Mouse (Mus musculus) erythroid progenitor cell, adult 5-6 weeks (primary cell): ENCODE results near the gene 4930524B15Rik. TPM values are rescaled to one million over a fixed set of nuclear protein-coding genes. Genes with fewer than 3 reads are reported as not detected.
"Not testable (repeated sequence)": the region's sequence is repeated elsewhere in the genome, so short reads cannot be mapped to it uniquely, and the experiment has no call there.

ENCODE experiments used
- ATAC-seq: replicated peaks from 2 replicates; pipeline ENCODE4 v1.8.0; 2016; ENCODE audit warnings: moderate number of reproducible peaks, mild to moderate bottlenecking, moderate TSS enrichment, inconsistent platforms; ENCODE audit not compliant: poor library complexity, low FRiP score, severe bottlenecking
- total RNA-seq, 2 experiments: library from RNA; stranded (forward) in 1 of 2; stranded (reverse) in 1 of 2; fragments of 150-400 nt in 1 of 2; fragments of 186-747, 209-891 nt in 1 of 2; gene quantifications; 2 replicates each; pipeline versions ENCODE4 v1.2.3 to v1.2.4; 2015 to 2017; ENCODE audit warnings: low replicate concordance in 2 of 2

Gene 4930524B15Rik
- total RNA-seq, 2 experiments from 2014 or later, result not detected

GRCm38 (mm10) chr11:31982247-31982943, 17.0 kb downstream of the 4930524B15Rik start:
- not testable (repeated sequence) for ATAC-seq

- ATAC-seq, result no peak
Observed at GRCm38 (mm10) chr11:31983249-31983648, 17.9 kb downstream of the 4930524B15Rik start.

GRCm38 (mm10) chr11:31984786-31985185, 19.4 kb downstream of the 4930524B15Rik start:
- no peak for ATAC-seq

GRCm38 (mm10) chr11:31992535-31992934, 27.1 kb downstream of the 4930524B15Rik start:
- no peak for ATAC-seq

- no peak for ATAC-seq
Observed at GRCm38 (mm10) chr11:31999716-32000115, 34.3 kb downstream of the 4930524B15Rik start.

GRCm38 (mm10) chr11:32000281-32000680, 34.9 kb downstream of the 4930524B15Rik start, which contains the start of gene Nsg2:
Gene Nsg2, plus strand, starts transcription at chr11:32000463.
- no peak for ATAC-seq

GRCm38 (mm10) chr11:32001181-32001910, 36.0 kb downstream of the 4930524B15Rik start:
- ATAC-seq, result no peak

GRCm38 (mm10) chr11:32002670-32003072, 37.3 kb downstream of the 4930524B15Rik start:
- no peak for ATAC-seq

- not testable (repeated sequence) for ATAC-seq
Observed at GRCm38 (mm10) chr11:32008049-32008448, 42.7 kb downstream of the 4930524B15Rik start.

GRCm38 (mm10) chr11:32008852-32009251, 43.5 kb downstream of the 4930524B15Rik start:
- no peak for ATAC-seq

- ATAC-seq, result no peak
Observed at GRCm38 (mm10) chr11:32009961-32010662, 44.7 kb downstream of the 4930524B15Rik start.

GRCm38 (mm10) chr11:32010663-32010970, 45.2 kb downstream of the 4930524B15Rik start:
- ATAC-seq, result no peak

- ATAC-seq, result no peak
Observed at GRCm38 (mm10) chr11:32011867-32012603, 46.6 kb downstream of the 4930524B15Rik start.

- no peak for ATAC-seq
Observed at GRCm38 (mm10) chr11:32013014-32013427, 47.6 kb downstream of the 4930524B15Rik start.

GRCm38 (mm10) chr11:32013561-32013960, 48.2 kb downstream of the 4930524B15Rik start:
- no peak for ATAC-seq

- no peak for ATAC-seq
Observed at GRCm38 (mm10) chr11:32018201-32018600, 52.8 kb downstream of the 4930524B15Rik start.

- ATAC-seq, result no peak
Observed at GRCm38 (mm10) chr11:32020031-32020965, 54.9 kb downstream of the 4930524B15Rik start.

- ATAC-seq, result no peak
Observed at GRCm38 (mm10) chr11:32026634-32027033, 61.2 kb downstream of the 4930524B15Rik start.
